Mouse (Mus musculus): ENCODE results near the gene Ism2. TPM values are rescaled to one million over a fixed set of nuclear protein-coding genes. Genes with fewer than 3 reads are reported as not detected.

Gene Ism2
- not detected for polyA plus RNA-seq (2017; shearing (Covaris generic))

GRCm38 (mm10) chr12:87299657-87300440, at the start of gene Ism2:
Gene Ism2, minus strand, starts transcription at chr12:87299705.

GRCm38 (mm10) chr12:87266108-87266826, 33.2 kb downstream of the Ism2 start, which contains the start of the genes Vipas39 and Ahsa1:
Gene Vipas39, minus strand, starts transcription at chr12:87266256.
Gene Ahsa1, plus strand, starts transcription at chr12:87266479.

GRCm38 (mm10) chr12:87238632-87239031, 60.9 kb downstream of the Ism2 start, which contains the start of gene Noxred1:
Gene Noxred1, minus strand, starts transcription at chr12:87238732.

Other genes with a start within 250 kb of the Ism2 start
- 0.17 TPM for gene Ngb, start 197.2 kb downstream of the Ism2 start, polyA plus RNA-seq (2017; shearing (Covaris generic))
- 11.0 TPM for gene Gstz1, start 152.5 kb downstream of the Ism2 start, polyA plus RNA-seq (2017; shearing (Covaris generic))
- 3.0 TPM for gene Pomt2, start 151.7 kb downstream of the Ism2 start, polyA plus RNA-seq (2017; shearing (Covaris generic))
- 2.1 TPM for gene Samd15, start 100.0 kb downstream of the Ism2 start, polyA plus RNA-seq (2017; shearing (Covaris generic))
- gene Tmed8, start 99.3 kb downstream of the Ism2 start, polyA plus RNA-seq (2017; shearing (Covaris generic)), result 4.3 TPM
- gene Noxred1, start 61.0 kb downstream of the Ism2 start, polyA plus RNA-seq (2017; shearing (Covaris generic)), result 2.1 TPM
- 43.2 TPM for gene Vipas39, start 33.4 kb downstream of the Ism2 start, polyA plus RNA-seq (2017; shearing (Covaris generic))
- gene Ahsa1, start 33.2 kb downstream of the Ism2 start, polyA plus RNA-seq (2017; shearing (Covaris generic)), result 187 TPM
- 76.1 TPM for gene Sptlc2, start 88.7 kb upstream of the Ism2 start, polyA plus RNA-seq (2017; shearing (Covaris generic))
- gene Slirp, start 144.2 kb upstream of the Ism2 start, polyA plus RNA-seq (2017; shearing (Covaris generic)), result 98.4 TPM
- gene Alkbh1, start 144.3 kb upstream of the Ism2 start, polyA plus RNA-seq (2017; shearing (Covaris generic)), result 86.8 TPM
- gene Snw1, start 172.6 kb upstream of the Ism2 start, polyA plus RNA-seq (2017; shearing (Covaris generic)), result 216 TPM
- not detected for gene Gm5788, start 195.0 kb upstream of the Ism2 start, polyA plus RNA-seq (2017; shearing (Covaris generic))
- not detected for gene Gm8300, start 214.6 kb upstream of the Ism2 start, polyA plus RNA-seq (2017; shearing (Covaris generic))